Mouse (Mus musculus) lung, adult 2 months (tissue): ENCODE data around the gene Tat. TPM values are rescaled to one million over a fixed set of nuclear protein-coding genes. Genes with fewer than 3 reads are reported as not detected.

Experiments
- DNase-seq: peaks from one replicate; pipeline ENCODE4 v3.0.0; 2022
- H3K4me1 ChIP-seq: fragments of 200-500 bp; 2 replicates; pipeline ENCODE4 v1.6.1; 2011; ENCODE audit warnings: low read length; ENCODE audit not compliant: control insufficient read depth, insufficient read depth
- H3K4me3 ChIP-seq: fragments of 200-500 bp; replicated peaks from 2 replicates; pipeline ENCODE3; 2011; ENCODE audit warnings: low read depth, mild to moderate bottlenecking, control low read depth, low read length; ENCODE audit errors: extremely low read depth
- CTCF ChIP-seq: fragments of 200-500 bp; IDR thresholded peaks from 2 replicates; pipeline ENCODE4 v1.5.1; 2011; ENCODE audit warnings: mild to moderate bottlenecking, low read length, control low read depth; ENCODE audit not compliant: insufficient read depth
- POLR2A ChIP-seq: fragments of 200-500 bp; IDR thresholded peaks from 2 replicates; pipeline ENCODE4 v1.6.1; 2011; ENCODE audit warnings: low read depth, mild to moderate bottlenecking, control low read depth, low read length, borderline replicate concordance; ENCODE audit errors: extremely low read depth
- WGBS: fragments of 180-500 bp; shearing (Covaris S2); methylation state at CpG from one replicate; pipeline ENCODE4 v1.1.7; 2018; 5-methylcytosine and 5-hydroxymethylcytosine counted together
- polyA plus RNA-seq: library from polyadenylated mRNA; depleted of rRNA; stranded (reverse); fragments of >200 nt; gene quantifications from 2 replicates; pipeline ENCODE4 v1.2.3, GENCODE M21; 2012; rRNA removed

Gene Tat
- 0.71 and 1.00 TPM in 2 replicates for polyA plus RNA-seq

DNA sequence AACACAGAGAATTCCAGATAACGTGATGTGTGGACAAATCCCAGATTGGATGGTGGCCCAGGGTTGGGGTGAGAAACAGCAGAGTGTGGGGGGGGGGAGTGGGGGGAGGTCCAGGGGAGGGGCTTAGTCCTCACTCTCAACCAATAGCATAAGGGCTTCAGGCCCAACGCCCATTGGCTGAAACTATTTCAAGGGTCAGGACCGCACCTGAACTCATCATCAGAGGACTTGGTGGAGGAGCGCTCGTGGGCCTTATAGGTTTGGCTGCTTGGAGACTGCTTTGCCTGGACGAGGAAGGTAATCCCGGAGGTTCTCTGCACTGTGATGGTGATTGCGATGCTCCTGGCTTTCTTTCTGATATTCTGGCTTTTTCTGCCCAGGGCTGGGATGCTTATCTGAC lies at the start of gene Tat:
Gene Tat (plus strand): TSS at position 214 of the 400 bp plus-strand sequence.
- DNase-seq = no peak
- TF ChIP-seq POLR2A (no peak), CTCF (no peak)
- Histone ChIP-seq H3K4me1 (no peaks in the 10 kb centered on the region), H3K4me3 (no peak within 1 kb of the TSS)
- WGBS = 72% methylated on average over 8 of the region's 8 CpGs

- H3K4me3 ChIP-seq = no peak overlapping the region
- no peak for TF ChIP-seq POLR2A
- no peak for TF ChIP-seq CTCF
- WGBS = 53% methylated on average over 2 of the region's 2 CpGs
- DNase-seq = no peak
- 0 out of 2 replicates have a peak, but pooled peaks cover 2% of the 10 kb centered on the region for H3K4me1 ChIP-seq
These were observed 48.5 kb upstream of the Tat start for GRCm38 (mm10) chr8:109941606-109942360.

DNA sequence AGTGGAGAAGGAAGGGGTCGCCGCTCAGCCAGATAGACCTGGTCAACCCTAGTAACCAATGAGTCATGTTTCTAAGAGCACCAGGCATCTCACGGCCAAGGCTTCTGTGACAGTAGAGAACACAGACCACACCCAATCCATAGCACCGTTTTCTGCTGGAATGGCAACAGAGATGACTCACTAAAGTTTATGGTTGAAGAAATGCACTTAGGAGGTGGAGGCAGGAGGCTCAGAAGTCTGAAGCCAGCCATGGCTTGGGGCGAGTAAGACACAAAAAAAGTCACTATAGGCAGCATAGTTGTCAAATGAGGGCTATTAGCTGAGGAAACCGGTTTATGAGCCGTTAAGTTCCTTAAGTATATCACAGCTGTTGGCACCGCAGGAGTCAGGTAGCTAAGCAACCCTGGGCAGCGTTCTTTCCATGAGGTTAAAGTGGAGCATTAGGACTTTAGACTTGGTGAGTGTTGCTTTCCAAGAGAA lies 45.0 kb upstream of the Tat start:
- Histone ChIP-seq H3K4me1 (0 out of 2 replicates have a peak, but pooled peaks cover 2% of the 10 kb centered on the region), H3K4me3 (no peak overlapping the region)
- WGBS = 48% methylated on average over 9 of the region's 9 CpGs
- DNase-seq = no peak
- TF ChIP-seq POLR2A (no peak), CTCF (no peak)

GRCm38 (mm10) chr8:109945694-109946093 lies 44.5 kb upstream of the Tat start:
- no peak for DNase-seq
- 0 out of 2 replicates have a peak, but pooled peaks cover 2% of the 10 kb centered on the region for H3K4me1 ChIP-seq
- no peak overlapping the region for H3K4me3 ChIP-seq
- TF ChIP-seq CTCF (no peak), POLR2A (no peak)
- 50% methylated on average over 7 of the region's 7 CpGs for WGBS

- DNase-seq = no peak
- no peak overlapping the region for H3K4me3 ChIP-seq
- no peak for TF ChIP-seq CTCF
- TF ChIP-seq POLR2A = no peak
- H3K4me1 ChIP-seq = 0 out of 2 replicates have a peak, but pooled peaks cover 2% of the 10 kb centered on the region
- 87% methylated on average over 7 of the region's 7 CpGs for WGBS
These were observed 44.0 kb upstream of the Tat start for GRCm38 (mm10) chr8:109946272-109946671.

GRCm38 (mm10) chr8:109947447-109948284 lies 42.6 kb upstream of the Tat start:
- TF ChIP-seq CTCF (peak; percentile 65), POLR2A (no peak)
- H3K4me3 ChIP-seq = no peak overlapping the region
- H3K4me1 ChIP-seq = 0 out of 2 replicates have a peak, but pooled peaks cover 2% of the 10 kb centered on the region
- DNase-seq = peak; percentile 43
- WGBS = 10% methylated on average over 26 of the region's 26 CpGs

- no peak for DNase-seq
- 0 out of 2 replicates have a peak, but pooled peaks cover 2% of the 10 kb centered on the region for H3K4me1 ChIP-seq
- TF ChIP-seq CTCF = no peak
- no peak for TF ChIP-seq POLR2A
- WGBS = 14% methylated on average over 19 of the region's 19 CpGs
- H3K4me3 ChIP-seq = no peak overlapping the region
These were observed 42.0 kb upstream of the Tat start for GRCm38 (mm10) chr8:109948285-109948564.

GRCm38 (mm10) chr8:109952171-109952570 lies 38.1 kb upstream of the Tat start:
- no peak for DNase-seq
- 65% methylated on average over 7 of the region's 7 CpGs for WGBS
- Histone ChIP-seq H3K4me1 (no peaks in the 10 kb centered on the region), H3K4me3 (no peak overlapping the region)
- no peak for TF ChIP-seq CTCF
- TF ChIP-seq POLR2A = no peak

DNA sequence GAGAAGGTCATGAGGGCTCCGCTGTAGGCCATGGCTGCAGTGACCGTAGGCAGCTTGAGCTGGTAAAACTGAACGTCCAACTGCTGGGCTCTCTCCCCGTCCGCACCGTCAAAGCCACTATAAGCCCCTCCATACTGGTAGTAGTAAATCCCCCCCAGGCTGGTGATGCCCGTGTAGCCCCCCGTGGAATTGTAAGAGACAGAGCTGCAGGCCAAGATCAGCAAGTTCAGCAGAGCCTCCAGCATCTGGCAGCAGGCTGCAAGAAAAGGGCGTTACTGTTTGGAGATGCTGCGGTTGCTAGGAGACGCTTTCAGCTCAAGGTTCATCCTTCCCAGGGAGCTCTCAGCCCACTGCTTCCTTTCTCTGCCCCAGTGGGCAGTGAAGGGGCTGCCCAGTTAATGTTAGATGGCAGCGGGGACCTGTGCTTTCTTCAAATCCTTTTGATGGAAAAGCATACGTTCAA lies 35.7 kb upstream of the Tat start:
- DNase-seq = no peak
- TF ChIP-seq CTCF = no peak
- no peak for TF ChIP-seq POLR2A
- Histone ChIP-seq H3K4me3 (no peak overlapping the region), H3K4me1 (peaks cover 3% of the 10 kb centered on the region)
- WGBS = 67% methylated on average over 13 of the region's 13 CpGs
